Comparison of ENCODE assay signal across 10 mouse cellular contexts in genomic region chr14:21031783-21032511, GRCm38 (mm10). TPM values are rescaled to one million over a fixed set of nuclear protein-coding genes. Genes with fewer than 3 reads are reported as not detected.
A peak's percentile ranks its signal among the peaks of the same experiment; 100 is the strongest.
DNase-seq lines count a peak whose midpoint lies in the region; ATAC-seq and TF ChIP-seq lines count a peak whose summit lies in the region.
"Had no signal": no experiment of that assay in that cellular context is flagged by ENCODE, and none has a peak within 500 bp of the region (broad histone marks: within the 10 kb centered on the region; RNA-seq: fewer than 3 reads in every experiment).

No protein-coding gene starts in this region.

- no peak for ATAC-seq in hindbrain, embryonic 11.5 days (ENCODE audit: low FRiP score)
- no peak; the same call in 1 of the 2 replicates for ATAC-seq in hindbrain, embryonic 14.5 days (ENCODE audit: low FRiP score)
- peak; percentile 80 for ATAC-seq in intestine, embryonic 16.5 days
- ATAC-seq in liver, embryonic 16.5 days (ENCODE audit: low read depth): peak; percentile 75

- H3K9ac ChIP-seq in hindbrain, embryonic 11.5 days (ENCODE audit: low read depth, low read length): no peak overlapping the region
- no peak overlapping the region for H3K9ac ChIP-seq in hindbrain, embryonic 14.5 days
- H3K9ac ChIP-seq in intestine, embryonic 16.5 days (ENCODE audit: low read depth, low read length): no peak overlapping the region
- no peak overlapping the region for H3K9ac ChIP-seq in liver, embryonic 16.5 days (ENCODE audit: low read depth, low read length)
- H3K9ac ChIP-seq: neural tube, embryonic 12.5 days had no signal

- no peaks in the 10 kb centered on the region for H3K4me1 ChIP-seq in hindbrain, embryonic 11.5 days (replicated peaks; ENCODE audit: control insufficient read depth, insufficient read depth, low read length)
- no peaks in the 10 kb centered on the region for H3K4me1 ChIP-seq in hindbrain, embryonic 14.5 days (replicated peaks; ENCODE audit: control insufficient read depth, insufficient read depth, low read length)
- H3K4me1 ChIP-seq in intestine, embryonic 16.5 days (ENCODE audit: control insufficient read depth, insufficient read depth, low read length): no peaks in the 10 kb centered on the region
- no peaks in the 10 kb centered on the region for H3K4me1 ChIP-seq in liver, embryonic 16.5 days (ENCODE audit: control insufficient read depth, low read depth, low read length)
- H3K4me1 ChIP-seq: neural tube, embryonic 12.5 days had no signal

- no peak for TF ChIP-seq CTCF in gastrocnemius, adult 2 months (IDR thresholded peaks at IDR 0.05)

- no peak overlapping the region for H3K4me2 ChIP-seq in hindbrain, embryonic 11.5 days (replicated peaks; ENCODE audit: low read depth, low read length)
- H3K4me2 ChIP-seq in hindbrain, embryonic 14.5 days (replicated peaks): no peak overlapping the region
- no peak overlapping the region for H3K4me2 ChIP-seq in intestine, embryonic 16.5 days (ENCODE audit: low read depth, low read length)
- H3K4me2 ChIP-seq in liver, embryonic 16.5 days (ENCODE audit: low read depth, low read length): no peak overlapping the region
- H3K4me2 ChIP-seq: neural tube, embryonic 12.5 days had no signal

- WGBS in hindbrain, embryonic 11.5 days: 58% methylated on average over 6 of the region's 6 CpGs
- 64% methylated on average over 6 of the region's 6 CpGs for WGBS in hindbrain, embryonic 14.5 days
- WGBS in intestine, embryonic 16.5 days: 54% methylated on average over 6 of the region's 6 CpGs
- 79% methylated on average over 6 of the region's 6 CpGs for WGBS in liver, embryonic 16.5 days (ENCODE audit: insufficient replicate concordance)

- peak; percentile 25 for DNase-seq in hindbrain, embryonic 11.5 days (ENCODE audit: low spot score)
- no peak for DNase-seq in hindbrain, embryonic 14.5 days (ENCODE audit: low spot score)
- DNase-seq in adipocyte (ENCODE audit: low spot score): peak; percentile 39
- DNase-seq in gastrocnemius, adult 2 months: peak; percentile 60
- DNase-seq in skeletal muscle tissue, adult 2 months (ENCODE audit: low read depth, low spot score): peak; percentile 84
- DNase-seq in urinary bladder, postnatal 10 days (ENCODE audit: low spot score): no peak

- no peaks in the 10 kb centered on the region for H3K27me3 ChIP-seq in hindbrain, embryonic 11.5 days (ENCODE audit: control insufficient read depth, insufficient read depth, low read length)
- no peaks in the 10 kb centered on the region for H3K27me3 ChIP-seq in hindbrain, embryonic 14.5 days (ENCODE audit: control insufficient read depth, insufficient read depth, low read length)
- no peaks in the 10 kb centered on the region for H3K27me3 ChIP-seq in intestine, embryonic 16.5 days (replicated peaks; ENCODE audit: control insufficient read depth, insufficient read depth, low read length)
- no peaks in the 10 kb centered on the region for H3K27me3 ChIP-seq in liver, embryonic 16.5 days (ENCODE audit: control insufficient read depth, insufficient read depth, low read depth, low read length)
- H3K27me3 ChIP-seq: neural tube, embryonic 12.5 days had no signal

- no peak overlapping the region for H3K4me3 ChIP-seq in hindbrain, embryonic 11.5 days (ENCODE audit: low read depth, low read length)
- no peak overlapping the region for H3K4me3 ChIP-seq in hindbrain, embryonic 14.5 days (replicated peaks; ENCODE audit: low read length)
- H3K4me3 ChIP-seq in gastrocnemius, adult 2 months: peak overlapping the region; percentile 38
- H3K4me3 ChIP-seq in intestine, embryonic 16.5 days (ENCODE audit: low read length): no peak overlapping the region
- H3K4me3 ChIP-seq in liver, embryonic 16.5 days (ENCODE audit: low read depth, low read length): no peak overlapping the region
- H3K4me3 ChIP-seq: neural tube, embryonic 12.5 days had no signal

- no peak overlapping the region for H3K27ac ChIP-seq in hindbrain, embryonic 11.5 days (ENCODE audit: low read depth, low read length)
- no peak overlapping the region; the same call in 1 of the 2 replicates for H3K27ac ChIP-seq in hindbrain, embryonic 14.5 days
- peak overlapping the region; percentile 81 for H3K27ac ChIP-seq in gastrocnemius, adult 2 months
- H3K27ac ChIP-seq in intestine, embryonic 16.5 days (ENCODE audit: low read length): peak overlapping the region; percentile 57
- H3K27ac ChIP-seq in liver, embryonic 16.5 days (ENCODE audit: low read length): peak overlapping the region; percentile 15; the same call in 1 of the 2 replicates
- H3K27ac ChIP-seq: neural tube, embryonic 12.5 days had no signal

- intact Hi-C loops in gastrocnemius, adult 2 months (cut with DNase I): no loop called here

- no peaks in the 10 kb centered on the region for H3K9me3 ChIP-seq in hindbrain, embryonic 11.5 days (ENCODE audit: control insufficient read depth, low read length)
- no peaks in the 10 kb centered on the region for H3K9me3 ChIP-seq in hindbrain, embryonic 14.5 days (ENCODE audit: control insufficient read depth, low read length)
- H3K9me3 ChIP-seq in intestine, embryonic 16.5 days (ENCODE audit: control insufficient read depth, low read length): no peaks in the 10 kb centered on the region
- no peaks in the 10 kb centered on the region for H3K9me3 ChIP-seq in liver, embryonic 16.5 days (replicated peaks; ENCODE audit: control insufficient read depth, low read length)
- H3K9me3 ChIP-seq: G1E; neural tube, embryonic 12.5 days had no signal

- 0 out of 2 replicates have a peak, but pooled peaks cover 2% of the 10 kb centered on the region for H3K36me3 ChIP-seq in hindbrain, embryonic 11.5 days (ENCODE audit: control insufficient read depth, insufficient read depth, low read length)
- peaks cover 82% of the 10 kb centered on the region for H3K36me3 ChIP-seq in hindbrain, embryonic 14.5 days (replicated peaks; ENCODE audit: control insufficient read depth, insufficient read depth)
- peaks cover 8% of the 10 kb centered on the region; the same call in 1 of the 2 replicates for H3K36me3 ChIP-seq in intestine, embryonic 16.5 days (ENCODE audit: control insufficient read depth, insufficient read depth, low read length)
- peaks cover 24% of the 10 kb centered on the region for H3K36me3 ChIP-seq in liver, embryonic 16.5 days (ENCODE audit: control insufficient read depth, insufficient read depth)

RNA-seq across cellular contexts. Expression of gene Ap3m1, which starts 20.4 kb away (rescaled TPM):
- polyA plus RNA-seq in hindbrain, embryonic 11.5 days (2014; fragmentation: Nextera tagmentation; extraction: Ambion mirVana): 135 and 138 TPM in 2 replicates
- 94.5 and 101 TPM in 2 replicates for polyA plus RNA-seq in hindbrain, embryonic 14.5 days (2014; fragmentation: Nextera tagmentation; extraction: Ambion mirVana)
- 10 to 100 TPM; 34.6 to 41.0 TPM for total RNA-seq in gastrocnemius, adult 2 months (2021)
- polyA plus RNA-seq in intestine, embryonic 16.5 days (2015; fragmentation: Nextera tagmentation; extraction: Ambion mirVana): 82.1 and 93.0 TPM in 2 replicates
- polyA plus RNA-seq in liver, embryonic 16.5 days (2015; fragmentation: Nextera tagmentation; extraction: Ambion mirVana): 31.6 and 33.4 TPM in 2 replicates

RNA-seq across cellular contexts. Expression of gene Adk, which starts 20.4 kb away (rescaled TPM):
- 107 and 108 TPM in 2 replicates for polyA plus RNA-seq in hindbrain, embryonic 11.5 days (2014; fragmentation: Nextera tagmentation; extraction: Ambion mirVana)
- polyA plus RNA-seq in hindbrain, embryonic 14.5 days (2014; fragmentation: Nextera tagmentation; extraction: Ambion mirVana): 40.2 and 43.7 TPM in 2 replicates
- total RNA-seq in gastrocnemius, adult 2 months (2021): 100 to 1,000 TPM in 1 of 2 experiments, 10 to 100 TPM in 1; 77.1 to 152 TPM
- 244 and 262 TPM in 2 replicates for polyA plus RNA-seq in intestine, embryonic 16.5 days (2015; fragmentation: Nextera tagmentation; extraction: Ambion mirVana)
- polyA plus RNA-seq in liver, embryonic 16.5 days (2015; fragmentation: Nextera tagmentation; extraction: Ambion mirVana): 224 and 254 TPM in 2 replicates

Comparison
In these comparisons a context has a peak if more than half of its experiments do, and no peak if none do; other contexts are left out.
1. DNase-seq: peak in hindbrain, embryonic 11.5 days (single experiment), adipocyte (single experiment), gastrocnemius, adult 2 months (single experiment) and skeletal muscle tissue, adult 2 months (single experiment); none in hindbrain, embryonic 14.5 days (single experiment) and urinary bladder, postnatal 10 days (single experiment).
2. ATAC-seq: peak in intestine, embryonic 16.5 days (single experiment) and liver, embryonic 16.5 days (single experiment); none in hindbrain, embryonic 11.5 days (single experiment) and hindbrain, embryonic 14.5 days (single experiment).
3. H3K27ac ChIP-seq: peak in gastrocnemius, adult 2 months (single experiment), intestine, embryonic 16.5 days (single experiment) and liver, embryonic 16.5 days (single experiment); none in hindbrain, embryonic 11.5 days (single experiment) and hindbrain, embryonic 14.5 days (single experiment).